Mouse (Mus musculus) v-Abl transformed pro-B cells (cell line): Measurements from ENCODE around the gene Usp49.
"Not testable (repeated sequence)": the region's sequence is repeated elsewhere in the genome, so short reads cannot be mapped to it uniquely, and the experiment has no call there.

Experiments
- in situ Hi-C, 2 experiments: fragments of 400-800 bp; cut with MboI; formaldehyde crosslinking; loops; one replicate each; pipeline ENCODE4 v1.15.1; 2025; ENCODE audit not compliant: unreplicated experiment in 2 of 2

Usp49 gene

GRCm38 (mm10) chr17:47602289-47602688 lies 28.2 kb upstream of the Usp49 start:
- in situ Hi-C loops, result no loop called here

GRCm38 (mm10) chr17:47606220-47606619 lies 24.3 kb upstream of the Usp49 start:
- in situ Hi-C loops, result loop anchor here in 1 of 2 experiments (5.0 kb wide), 1 partner anchor 99 kb away; the partner anchor contains the start of gene Ccnd3

GRCm38 (mm10) chr17:47609182-47609581 lies 21.3 kb upstream of the Usp49 start:
- in situ Hi-C loops, result loop anchor here in 1 of 2 experiments (5.0 kb wide), 1 partner anchor 102 kb away; the partner anchor contains the start of gene Ccnd3

- in situ Hi-C loops, result loop anchor here (5.0 to 10.0 kb wide), 5 partner anchors 76 to 494 kb away; partner anchors contain the start of genes Mrps10 (in 2 of the 2), Frs3 (in 1 of the 2), Gm21981 (in 1 of the 2) and Prickle4 (in 1 of the 2)
These were observed 19.4 kb upstream of the Usp49 start, which contains the start of the genes Bysl, Med20 and Gm20517 for GRCm38 (mm10) chr17:47610849-47611660. TSS of gene Bysl (minus strand) at chr17:47611492. TSS of gene Med20 (plus strand) at chr17:47611582. TSS of gene Gm20517 (plus strand) at chr17:47611589.

GRCm38 (mm10) chr17:47611661-47611982 lies 18.9 kb upstream of the Usp49 start:
- in situ Hi-C loops, result loop anchor here (5.0 to 10.0 kb wide), 5 partner anchors 76 to 493 kb away; partner anchors contain the start of genes Mrps10 (in 2 of the 2), Frs3 (in 1 of the 2), Gm21981 (in 1 of the 2) and Prickle4 (in 1 of the 2)

GRCm38 (mm10) chr17:47614018-47614417 lies 16.5 kb upstream of the Usp49 start:
- in situ Hi-C loops, result loop anchor here (5.0 to 10.0 kb wide), 5 partner anchors 73 to 491 kb away; partner anchors contain the start of genes Mrps10 (in 2 of the 2), Frs3 (in 1 of the 2), Gm21981 (in 1 of the 2) and Prickle4 (in 1 of the 2)

GRCm38 (mm10) chr17:47616119-47616518 lies 14.4 kb upstream of the Usp49 start:
- in situ Hi-C loops, result loop anchor here in 1 of 2 experiments (10.0 kb wide), 2 partner anchors 221 to 489 kb away; no protein-coding TSS in a partner anchor

GRCm38 (mm10) chr17:47616652-47617051 lies 13.8 kb upstream of the Usp49 start:
- in situ Hi-C loops, result loop anchor here in 1 of 2 experiments (10.0 kb wide), 2 partner anchors 222 to 488 kb away; no protein-coding TSS in a partner anchor

- in situ Hi-C loops, result loop anchor here in 1 of 2 experiments (10.0 kb wide), 2 partner anchors 223 to 487 kb away; no protein-coding TSS in a partner anchor
These were observed 12.7 kb upstream of the Usp49 start for GRCm38 (mm10) chr17:47617605-47618307.

GRCm38 (mm10) chr17:47618556-47619311 lies 11.8 kb upstream of the Usp49 start:
- in situ Hi-C loops, result loop anchor here in 1 of 2 experiments (10.0 kb wide), 2 partner anchors 224 to 486 kb away; no protein-coding TSS in a partner anchor

GRCm38 (mm10) chr17:47622912-47623554 lies 7.5 kb upstream of the Usp49 start:
- in situ Hi-C loops, result no loop called here

- in situ Hi-C loops, result not testable (repeated sequence)
These were observed 5.9 kb upstream of the Usp49 start for GRCm38 (mm10) chr17:47624572-47624971.

- in situ Hi-C loops, result no loop called here
These were observed 5.4 kb upstream of the Usp49 start for GRCm38 (mm10) chr17:47625088-47625487.

GRCm38 (mm10) chr17:47626031-47626430 lies 4.5 kb upstream of the Usp49 start:
- in situ Hi-C loops, result no loop called here

- in situ Hi-C loops, result no loop called here
These were observed 2.7 kb upstream of the Usp49 start for GRCm38 (mm10) chr17:47627791-47628190.

GRCm38 (mm10) chr17:47628851-47629676 lies 1.4 kb upstream of the Usp49 start:
- in situ Hi-C loops, result no loop called here

- in situ Hi-C loops, result loop anchor here in 1 of 2 experiments (10.0 kb wide), 1 partner anchor 55 kb away; the partner anchor contains the start of genes Frs3 and Tomm6
These were observed 493 bp upstream of the Usp49 start for GRCm38 (mm10) chr17:47629717-47630677.
